Mouse (Mus musculus): ENCODE measurements around the gene Fbxo34. TPM values are rescaled to one million over a fixed set of nuclear protein-coding genes. Genes with fewer than 3 reads are reported as not detected.
A peak's percentile ranks its signal among the peaks of the same experiment; 100 is the strongest.

Gene Fbxo34
- total and polyA plus RNA-seq, 3 experiments = 13.1 to 37.0 (median 18.2) TPM

DNA sequence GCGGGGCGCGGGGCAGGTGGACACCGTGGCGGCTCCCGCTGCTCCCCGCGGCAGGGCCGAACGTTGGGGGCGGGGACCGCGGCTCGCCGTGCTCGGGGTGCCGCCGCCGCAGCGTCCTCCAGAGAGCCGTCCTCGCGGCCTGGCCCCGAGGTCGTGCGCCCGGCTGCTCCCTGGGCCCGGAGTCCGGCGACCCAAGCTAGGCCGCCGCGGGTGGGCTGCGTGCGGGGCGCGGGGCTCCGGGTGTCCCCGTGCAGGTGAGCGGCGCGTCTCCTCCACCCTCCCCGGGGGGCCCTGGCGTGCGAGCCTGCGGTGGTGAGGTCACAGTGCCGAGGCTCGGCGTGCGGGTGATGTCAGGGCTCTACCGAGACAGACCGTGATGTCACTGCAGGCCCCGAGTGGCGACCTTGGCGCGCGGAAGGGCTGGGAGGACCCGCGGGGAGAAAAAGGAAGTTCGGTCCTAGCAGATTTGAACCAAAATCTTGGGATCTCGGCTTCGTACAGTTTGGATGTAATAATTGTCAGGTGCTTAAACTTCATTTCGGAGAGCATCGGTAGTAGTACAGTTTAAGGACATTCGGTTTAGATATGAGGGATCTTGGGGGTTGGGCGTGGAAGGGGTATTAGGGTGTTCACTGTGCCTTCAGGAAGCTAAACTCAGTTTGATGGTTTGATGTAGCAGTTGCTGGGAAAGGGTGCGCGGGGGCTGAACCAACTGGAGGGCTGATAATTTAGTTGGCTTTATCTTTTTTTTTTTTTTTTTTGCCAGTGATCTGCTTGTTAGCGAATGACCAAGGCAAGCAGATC, 22.7 kb downstream of the Fbxo34 start:
- peak; percentile 81 for DNase-seq

GRCm38 (mm10) chr14:47473891-47474290, 23.7 kb downstream of the Fbxo34 start:
- DNase-seq = no peak

GRCm38 (mm10) chr14:47474571-47475254, 24.5 kb downstream of the Fbxo34 start:
- no peak for DNase-seq

GRCm38 (mm10) chr14:47476266-47476665, 26.0 kb downstream of the Fbxo34 start:
- DNase-seq = no peak

- no peak for DNase-seq
These were observed 27.5 kb downstream of the Fbxo34 start for GRCm38 (mm10) chr14:47477711-47478110.

- no peak for DNase-seq
These were observed 32.0 kb downstream of the Fbxo34 start for GRCm38 (mm10) chr14:47482200-47482599.

DNA sequence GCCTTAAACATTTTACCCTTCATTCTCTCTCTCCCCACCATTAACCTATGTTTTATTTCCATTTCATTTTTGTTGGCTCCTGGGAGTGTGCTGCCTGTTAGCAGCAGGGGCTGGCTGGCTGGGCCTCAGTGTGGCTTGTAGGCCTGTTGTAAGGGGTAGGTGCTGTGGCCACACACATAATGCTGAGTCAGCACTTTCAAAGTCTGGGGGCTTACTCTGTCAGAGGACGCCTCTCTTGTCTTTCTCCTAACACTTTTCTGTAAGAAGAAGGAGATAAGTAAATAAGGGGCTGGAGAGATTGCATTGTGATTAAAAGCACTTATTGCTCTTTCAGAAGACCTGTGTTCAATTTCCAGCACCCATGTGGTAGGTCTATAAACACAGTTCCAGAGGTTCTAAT, 32.9 kb downstream of the Fbxo34 start:
- DNase-seq = no peak

DNA sequence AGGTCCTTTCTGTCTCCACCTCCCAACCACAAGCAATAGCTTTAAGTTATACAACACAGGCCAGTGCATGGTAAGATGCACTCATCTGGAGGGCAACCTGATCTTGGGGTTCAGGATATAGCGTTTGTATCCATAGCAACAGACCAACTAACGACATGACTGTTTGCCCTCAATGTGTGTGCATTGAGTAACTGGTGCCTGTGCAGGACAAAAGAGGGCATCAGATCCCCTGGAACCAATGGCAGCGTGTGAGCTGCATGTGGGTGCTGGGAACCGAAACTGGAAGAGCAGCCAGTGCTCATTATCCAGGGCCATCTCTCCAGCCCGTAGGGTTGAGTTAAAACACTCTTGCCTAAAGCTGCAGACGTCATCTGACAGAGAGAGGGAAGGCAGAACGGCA, 38.5 kb downstream of the Fbxo34 start:
- DNase-seq = no peak

GRCm38 (mm10) chr14:47489310-47490097, 39.3 kb downstream of the Fbxo34 start:
- DNase-seq = no peak

DNA sequence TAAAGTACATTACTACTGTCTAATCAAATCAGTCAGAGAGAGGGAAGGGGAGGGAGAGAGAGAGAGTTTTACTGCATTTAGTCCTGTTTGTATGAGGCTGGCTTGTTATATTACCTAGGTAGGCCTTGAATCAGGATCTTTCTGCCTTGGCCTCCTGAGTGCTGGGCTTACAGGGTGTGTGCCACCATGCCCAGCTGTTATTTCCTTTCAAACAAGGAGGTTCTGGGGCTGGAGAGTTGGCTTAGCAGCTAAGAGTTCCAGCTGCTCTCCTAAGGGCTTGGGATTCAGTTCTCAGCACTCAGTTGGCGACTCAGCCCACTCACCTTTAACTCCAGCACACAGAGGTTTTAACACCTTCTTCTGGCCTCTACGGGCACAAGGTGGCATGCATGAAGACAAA, 40.5 kb downstream of the Fbxo34 start:
- DNase-seq = no peak

DNA sequence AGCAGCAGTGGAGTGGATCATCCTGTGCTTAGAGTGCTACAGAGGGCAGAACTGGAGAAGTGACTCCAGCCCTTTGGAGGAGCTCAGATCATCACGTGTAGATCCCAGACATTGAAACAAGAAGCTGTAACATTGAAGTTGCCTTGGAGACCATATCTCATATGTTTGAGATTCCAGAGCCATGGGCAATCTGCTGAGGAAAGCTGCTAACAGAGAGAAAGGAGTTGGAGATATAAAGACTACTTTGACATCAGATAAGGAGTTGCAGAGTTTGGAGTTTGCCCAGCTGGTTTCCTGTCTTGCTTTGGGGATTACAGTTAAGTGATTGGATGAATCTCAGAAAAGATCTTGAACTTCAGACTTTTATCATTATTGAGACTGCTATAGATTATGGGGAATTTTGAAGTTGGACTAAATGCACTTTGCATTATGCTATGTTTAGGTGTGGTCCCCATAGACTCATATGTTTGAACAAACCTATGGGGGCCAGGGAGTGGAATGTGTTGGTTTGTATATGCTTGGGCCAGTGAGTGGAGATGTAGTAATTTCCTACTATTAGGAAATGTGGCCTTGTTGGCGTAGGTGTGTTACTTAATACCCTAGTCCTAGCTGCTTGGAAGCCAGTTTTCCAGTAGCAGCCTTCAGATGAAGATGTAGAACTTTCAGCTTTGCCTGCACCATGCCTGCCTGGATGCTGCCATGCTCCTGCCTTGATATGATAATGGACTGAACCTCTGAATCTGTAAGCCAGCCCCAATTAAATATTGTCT, 43.6 kb downstream of the Fbxo34 start:
- DNase-seq = no peak

GRCm38 (mm10) chr14:47495951-47496350, 45.7 kb downstream of the Fbxo34 start:
- no peak for DNase-seq

DNA sequence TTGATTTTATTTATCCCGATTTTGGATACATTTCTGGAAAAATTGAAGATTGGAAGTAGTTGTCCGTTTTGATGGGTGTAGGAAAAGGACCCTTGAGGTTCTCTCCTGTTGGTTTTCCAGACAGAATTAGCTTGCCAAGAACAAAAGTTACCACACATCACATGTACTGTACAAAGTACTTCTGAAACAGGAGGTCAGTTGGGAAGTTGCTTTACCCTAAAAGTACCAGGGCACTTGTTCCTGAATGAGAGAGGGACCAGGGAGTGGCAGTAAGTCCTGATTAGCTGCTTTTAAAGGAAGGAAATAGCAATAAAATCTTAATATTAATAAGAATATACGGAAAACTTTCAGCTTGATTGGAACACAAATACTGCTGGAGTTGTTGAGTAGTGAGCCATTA, 46.9 kb downstream of the Fbxo34 start:
- no peak for DNase-seq

- no peak for DNase-seq
These were observed 48.4 kb downstream of the Fbxo34 start for GRCm38 (mm10) chr14:47498632-47499031.

GRCm38 (mm10) chr14:47504036-47504435, 53.8 kb downstream of the Fbxo34 start:
- peak; percentile 36 for DNase-seq

DNA sequence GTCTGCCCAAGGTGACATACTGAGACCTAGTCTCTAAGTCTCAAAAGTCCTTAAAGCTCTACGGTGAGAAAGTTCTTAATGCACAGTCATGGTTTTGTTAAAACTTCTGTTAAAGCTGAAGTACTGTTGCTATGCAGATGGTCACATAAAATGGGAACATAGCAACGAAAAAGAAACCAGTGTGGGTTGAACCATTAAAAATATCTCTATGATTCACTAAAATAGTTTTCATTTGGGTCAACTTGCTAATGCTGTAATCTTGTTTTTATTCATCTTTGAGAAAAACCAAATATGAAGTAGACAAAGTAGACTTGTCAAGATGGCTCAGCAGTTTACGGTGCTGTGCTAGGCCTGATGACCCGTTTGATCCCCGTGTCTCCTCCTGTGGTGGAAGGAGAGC, 56.5 kb downstream of the Fbxo34 start:
- no peak for DNase-seq

- DNase-seq = no peak
These were observed 57.8 kb downstream of the Fbxo34 start for GRCm38 (mm10) chr14:47508035-47508434.

GRCm38 (mm10) chr14:47510244-47510643, 60.0 kb downstream of the Fbxo34 start:
- DNase-seq = no peak

DNA sequence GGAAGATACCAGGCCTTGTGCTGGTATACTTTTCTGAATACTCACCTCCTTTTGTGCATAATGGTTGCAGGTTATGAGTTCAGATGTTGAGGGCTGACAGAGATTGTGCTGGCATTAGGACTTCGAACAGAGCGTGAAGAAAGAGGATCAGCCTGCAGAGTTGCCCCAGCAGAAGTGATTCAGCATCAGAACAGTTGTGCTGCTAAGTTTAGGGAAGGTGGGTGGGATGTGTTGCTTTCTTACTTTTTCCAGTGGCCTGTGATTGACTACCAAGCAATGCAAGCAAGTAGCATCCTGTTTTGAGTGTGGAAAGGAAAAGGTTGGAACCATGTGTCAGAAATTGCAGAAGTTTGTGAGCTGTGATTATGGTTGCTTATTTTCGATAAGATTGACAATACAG, 63.4 kb downstream of the Fbxo34 start:
- no peak for DNase-seq

DNA sequence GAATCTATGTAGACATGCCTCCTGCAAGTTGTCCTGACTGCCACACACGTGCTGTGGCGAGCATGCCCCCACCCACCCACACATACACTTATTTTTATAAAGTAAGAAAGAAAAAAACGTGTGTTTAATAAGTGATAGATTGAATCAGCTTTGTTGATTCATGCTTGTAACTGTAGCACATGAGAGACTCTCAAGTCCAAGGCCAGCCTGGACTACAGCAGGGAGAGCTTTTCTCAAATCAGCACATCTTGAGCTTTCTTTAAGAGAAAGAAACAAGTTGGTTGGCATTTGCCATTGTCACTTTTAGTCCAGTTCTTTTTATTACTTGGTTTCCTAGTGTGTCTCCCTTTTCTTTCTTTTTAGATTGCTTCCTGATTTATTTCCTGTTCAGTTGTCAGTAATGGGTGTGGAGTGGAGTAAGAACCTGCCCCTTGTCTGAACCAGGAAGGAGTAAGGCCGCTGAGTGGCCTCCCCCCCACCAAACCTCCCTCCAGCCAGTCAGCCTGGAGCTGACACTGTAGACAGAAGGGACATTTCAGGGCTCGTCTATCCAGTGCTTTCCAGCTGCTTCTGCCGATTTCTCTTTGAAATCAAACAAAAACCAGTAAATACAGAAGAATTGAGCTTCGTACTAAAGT, 64.7 kb downstream of the Fbxo34 start:
- peak; percentile 62 for DNase-seq

GRCm38 (mm10) chr14:47515636-47516035, 65.4 kb downstream of the Fbxo34 start:
- DNase-seq = no peak

DNA sequence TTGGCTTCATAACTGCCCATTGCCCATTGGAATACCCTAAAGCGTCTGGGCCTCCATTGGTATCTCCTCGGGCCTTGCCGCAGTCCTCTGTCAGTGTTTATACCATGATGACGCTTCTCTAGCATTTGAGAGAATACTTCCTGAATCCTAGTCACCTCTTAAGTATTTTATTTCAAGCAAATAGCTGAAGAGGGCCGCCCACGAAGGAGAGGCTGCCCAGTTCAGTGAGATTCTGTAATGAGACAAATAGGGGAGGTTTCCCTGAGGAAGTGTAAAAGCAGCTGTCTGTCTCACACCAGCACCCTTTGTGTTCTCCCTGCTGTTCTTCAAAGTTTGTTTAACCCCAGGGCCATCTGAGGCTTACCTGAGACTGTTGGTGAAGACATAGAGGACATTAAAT, 66.5 kb downstream of the Fbxo34 start:
- no peak for DNase-seq
